Mouse (Mus musculus) layer of hippocampus, adult 18-20 months (tissue): Measurements from ENCODE around the gene Gata3. TPM values are rescaled to one million over a fixed set of nuclear protein-coding genes. Genes with fewer than 3 reads are reported as not detected.

Source experiments
- DNase-seq, 2 experiments: peaks; one replicate each; pipeline ENCODE4 v3.0.0; 2022; ENCODE audit warnings: low spot score in 2 of 2
- total RNA-seq, 2 experiments: library from RNA; stranded (reverse); gene quantifications; 2 replicates each; pipeline ENCODE4 v1.2.3; 2021

Gata3 gene
- total RNA-seq, 2 experiments from 2014 or later = not detected

DNA sequence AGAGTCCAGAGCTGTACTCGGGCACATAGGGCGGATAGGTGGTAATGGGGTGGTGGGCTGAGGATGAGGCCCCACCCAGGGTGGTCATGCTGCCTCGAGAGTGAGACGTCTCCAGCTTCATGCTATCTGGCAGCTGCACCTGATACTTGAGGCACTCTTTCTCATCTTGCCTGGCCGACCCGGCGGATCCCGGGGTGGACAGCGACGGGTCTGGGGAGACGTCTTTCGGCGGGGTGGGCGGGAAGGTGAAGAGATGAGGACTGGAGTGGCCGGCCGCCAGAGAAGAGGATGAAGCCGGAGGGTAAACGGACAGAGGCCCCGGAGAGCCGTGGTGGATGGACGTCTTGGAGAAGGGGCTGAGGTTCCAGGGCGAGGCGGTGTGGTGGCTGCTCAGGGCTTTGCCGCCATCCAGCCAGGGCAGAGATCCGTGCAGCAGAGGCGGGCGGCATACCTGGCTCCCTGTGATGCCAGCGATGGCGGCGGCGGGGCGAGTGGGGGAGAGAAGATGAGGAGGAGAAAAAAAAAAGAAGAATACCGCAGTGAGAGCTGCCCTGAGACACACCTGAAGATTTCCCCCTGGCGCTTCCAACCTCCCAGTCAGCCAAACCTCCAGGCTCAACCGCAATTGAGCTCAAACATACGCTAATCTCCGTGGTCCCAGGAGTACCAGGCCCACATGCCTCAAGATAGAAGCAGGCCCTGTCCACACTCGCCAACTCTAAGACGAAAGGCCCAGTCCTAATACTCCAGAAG, 15.2 kb downstream of the Gata3 start:
- DNase-seq = no peak

DNA sequence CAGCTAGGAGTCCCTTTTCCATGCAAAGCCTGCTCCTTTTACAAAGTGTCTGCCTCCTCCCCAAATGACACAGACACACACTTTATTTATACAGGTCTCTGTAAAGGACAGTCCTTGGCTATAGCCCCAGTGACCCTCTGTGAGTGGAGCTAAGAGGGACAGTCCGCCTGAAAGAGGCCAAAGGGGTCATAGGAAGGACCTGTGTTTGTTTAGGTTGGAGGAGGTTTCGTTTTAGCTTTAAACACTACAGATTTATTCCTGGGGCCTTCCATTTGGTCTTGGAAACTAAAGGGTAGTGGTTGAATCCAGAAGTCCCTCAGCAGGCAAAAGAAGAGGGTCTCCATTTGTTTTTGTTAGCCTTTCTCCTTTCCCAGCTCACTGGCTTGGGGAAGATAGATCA, 16.1 kb downstream of the Gata3 start:
- DNase-seq = no peak

DNA sequence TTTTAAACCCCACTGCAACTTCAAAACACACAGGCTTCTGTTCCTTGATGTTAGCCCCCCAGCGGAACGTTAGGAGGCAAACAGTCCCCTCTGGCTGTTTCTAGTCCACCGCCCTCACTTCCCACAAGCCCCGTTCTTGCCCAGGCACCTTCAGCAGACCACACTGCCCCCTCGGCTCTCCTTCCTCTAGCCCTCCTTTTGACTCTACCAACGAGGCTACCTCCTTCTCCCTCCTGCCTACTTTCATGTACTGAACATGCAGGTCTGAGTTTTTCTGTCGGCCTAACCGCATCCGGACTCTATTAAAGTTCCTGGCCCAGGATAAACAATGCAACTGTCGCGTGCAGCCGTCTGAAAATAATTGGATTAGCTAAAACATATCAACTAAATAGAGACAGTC, 17.2 kb downstream of the Gata3 start:
- DNase-seq = no peak

DNA sequence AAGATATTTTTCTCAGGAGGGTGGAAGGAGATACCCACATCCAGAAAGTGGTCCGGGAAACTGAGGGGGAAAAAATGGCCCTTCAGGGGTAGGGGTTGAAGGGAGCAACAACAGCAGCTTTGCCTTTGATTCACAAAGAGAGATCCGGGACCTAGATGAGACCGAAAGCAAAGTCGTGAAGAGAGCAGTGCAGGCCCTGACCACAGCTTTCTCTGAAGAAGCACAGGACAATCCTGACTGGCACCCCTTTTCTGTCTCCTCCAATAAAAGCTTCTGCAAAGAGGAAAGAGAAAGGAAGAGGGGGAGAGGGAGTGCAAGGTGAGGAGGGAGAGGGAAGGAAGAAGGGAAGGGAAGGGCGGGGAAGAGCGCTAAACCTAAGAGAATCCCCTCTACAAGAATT, 18.0 kb downstream of the Gata3 start:
- no peak for DNase-seq

DNA sequence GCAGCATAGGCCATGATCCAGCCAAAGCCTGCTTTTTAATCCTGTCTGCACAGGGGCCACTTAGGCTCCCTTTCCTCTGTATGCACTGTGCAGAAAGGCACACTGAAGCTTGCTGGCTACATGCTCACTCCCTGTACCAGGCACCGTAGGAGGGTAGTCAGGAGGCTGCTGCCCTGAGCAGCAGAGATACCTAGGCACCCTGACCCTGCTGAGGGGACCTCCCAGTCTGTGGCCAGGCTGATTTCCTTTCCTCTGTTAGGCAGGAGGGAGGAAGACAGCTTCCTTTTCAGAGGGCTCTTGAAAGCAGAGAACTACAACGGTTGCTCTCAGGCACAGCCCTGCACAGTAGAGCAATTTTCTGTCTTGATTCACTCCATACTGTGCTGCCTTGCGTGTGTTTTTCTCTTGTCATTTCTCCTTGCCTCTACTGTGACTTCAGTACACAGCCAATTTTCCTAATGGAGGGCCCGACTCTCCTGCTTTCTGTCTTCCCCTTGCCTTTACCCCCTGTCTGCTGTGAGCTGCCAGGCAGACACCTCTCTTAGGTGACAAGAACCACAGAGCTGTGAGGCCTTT, 18.6 kb downstream of the Gata3 start:
- no peak for DNase-seq

DNA sequence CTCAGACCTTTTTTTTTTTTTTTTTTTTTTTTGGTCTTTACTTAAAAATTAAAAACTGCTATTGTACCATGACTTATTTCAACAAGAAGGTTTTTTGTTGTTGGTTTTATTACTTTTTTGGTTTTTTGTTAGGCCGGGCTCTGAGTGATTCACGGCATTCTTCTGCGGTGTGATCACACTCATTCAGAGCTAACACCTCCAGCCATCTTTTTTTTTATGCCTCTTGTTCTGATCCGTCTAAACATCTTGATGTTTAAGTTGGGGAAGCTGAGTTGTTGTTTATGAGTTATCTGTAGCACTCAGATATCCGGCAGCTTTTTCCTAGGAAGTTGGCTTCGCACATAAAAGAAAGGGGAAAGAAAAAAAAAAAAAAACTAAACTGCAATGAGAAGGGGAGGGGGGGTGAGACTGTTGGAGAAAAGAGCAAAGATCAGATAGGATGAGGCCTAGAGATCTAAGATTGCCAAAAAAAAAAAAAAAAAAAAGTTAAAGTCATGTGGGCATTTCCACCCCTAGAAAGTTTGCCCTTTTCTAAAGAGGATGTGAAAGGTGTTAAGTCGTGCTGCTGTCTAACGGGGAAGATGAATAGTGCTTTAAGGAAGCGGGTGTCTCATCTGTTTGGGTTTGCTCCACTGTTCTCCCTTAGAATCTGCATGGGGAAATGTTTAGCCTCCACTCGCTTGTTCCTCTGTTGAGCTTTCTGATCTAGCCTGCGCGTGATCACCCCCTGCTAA, 22.6 kb downstream of the Gata3 start:
- no peak for DNase-seq

DNA sequence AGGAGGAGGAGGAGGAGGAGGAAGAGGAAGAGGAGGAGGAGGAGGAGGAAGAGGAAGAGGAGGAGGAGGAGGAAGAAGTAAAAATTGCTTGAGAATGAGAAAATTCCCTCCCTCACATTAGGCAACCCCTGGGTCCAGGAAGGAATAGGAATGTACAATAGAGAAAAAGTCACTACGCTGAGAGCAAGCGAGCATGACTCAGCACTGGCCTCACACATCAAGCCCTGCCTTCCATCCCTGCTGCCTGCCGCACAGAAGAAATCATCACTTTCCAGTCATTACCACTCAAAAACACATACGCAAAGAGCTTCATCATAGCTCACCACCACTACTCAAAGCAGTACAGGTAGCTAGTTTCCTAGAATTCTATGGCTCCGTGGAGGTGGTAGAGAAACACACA, 29.1 kb downstream of the Gata3 start:
- no peak for DNase-seq

DNA sequence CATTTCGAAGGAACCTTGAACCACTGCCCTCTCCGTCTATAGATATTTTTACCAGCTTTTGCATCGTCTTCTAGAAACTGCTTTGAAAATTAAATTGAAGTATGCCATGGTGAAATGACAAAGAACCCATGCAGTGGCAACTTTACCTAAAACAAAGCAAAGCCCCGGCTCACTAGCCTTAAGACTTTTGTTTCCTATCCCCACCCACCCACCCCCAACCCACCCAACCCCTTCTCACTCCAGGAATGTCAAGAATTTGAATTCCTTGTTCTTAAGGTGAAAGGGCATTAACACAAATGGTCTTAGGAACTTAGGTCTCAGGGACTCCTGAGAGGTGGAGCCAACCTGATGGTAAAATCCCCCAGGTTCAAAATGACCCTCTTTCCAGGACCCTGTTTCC, 34.0 kb downstream of the Gata3 start:
- DNase-seq = no peak

DNA sequence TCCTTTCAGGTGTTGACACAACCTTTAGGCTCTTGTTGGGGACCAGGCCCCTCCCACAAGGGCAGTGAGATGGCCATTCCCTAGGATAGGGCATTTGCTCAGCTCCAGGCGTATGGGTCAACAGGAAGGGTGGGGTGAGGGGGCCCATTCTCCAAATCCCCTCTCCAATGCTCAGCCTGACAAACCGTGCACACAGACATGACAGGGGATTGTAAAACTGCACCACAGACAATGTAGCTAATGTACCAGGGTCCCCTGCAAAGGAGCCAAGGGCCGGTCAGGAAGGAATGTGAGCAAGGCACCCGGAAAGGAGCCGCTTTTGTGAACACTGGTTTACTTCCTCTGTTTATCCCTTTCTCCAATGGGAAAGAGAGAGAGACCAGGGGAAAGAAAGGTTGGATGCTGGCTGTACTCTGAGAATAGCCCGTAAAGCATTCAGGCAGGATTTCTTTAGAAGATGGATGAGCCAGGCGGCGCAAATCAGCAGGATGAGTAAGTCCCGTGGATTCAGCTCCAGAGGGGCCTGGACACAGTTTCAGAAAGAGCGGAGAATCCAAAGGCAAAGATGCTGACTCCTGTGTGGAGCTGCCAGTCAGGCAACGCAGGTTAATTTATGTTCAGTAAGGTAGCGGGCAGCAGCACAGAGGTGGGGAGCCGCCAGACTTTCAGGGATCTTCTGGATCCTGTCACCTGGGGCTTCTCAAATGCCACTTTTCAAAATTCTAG, 36.8 kb downstream of the Gata3 start:
- DNase-seq = no peak

DNA sequence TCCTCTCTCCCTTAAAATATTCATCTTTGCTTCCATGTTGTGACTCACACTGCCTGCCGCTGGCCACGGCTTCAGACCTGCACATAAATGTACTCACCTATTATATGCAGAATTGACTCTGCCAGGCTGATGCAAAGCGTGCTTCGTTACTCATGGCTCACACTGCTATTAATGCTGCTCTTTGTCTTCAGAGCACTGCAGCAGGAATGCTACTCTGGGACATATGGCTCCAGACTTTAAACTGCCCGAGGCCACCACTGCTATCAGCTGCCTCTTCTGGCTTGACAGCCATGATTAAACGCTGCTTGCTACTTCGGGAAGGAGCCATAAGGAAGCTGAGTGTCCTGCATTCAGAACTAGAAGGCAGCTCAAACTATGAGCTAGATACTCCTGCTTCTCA, 54.6 kb downstream of the Gata3 start:
- DNase-seq = no peak

DNA sequence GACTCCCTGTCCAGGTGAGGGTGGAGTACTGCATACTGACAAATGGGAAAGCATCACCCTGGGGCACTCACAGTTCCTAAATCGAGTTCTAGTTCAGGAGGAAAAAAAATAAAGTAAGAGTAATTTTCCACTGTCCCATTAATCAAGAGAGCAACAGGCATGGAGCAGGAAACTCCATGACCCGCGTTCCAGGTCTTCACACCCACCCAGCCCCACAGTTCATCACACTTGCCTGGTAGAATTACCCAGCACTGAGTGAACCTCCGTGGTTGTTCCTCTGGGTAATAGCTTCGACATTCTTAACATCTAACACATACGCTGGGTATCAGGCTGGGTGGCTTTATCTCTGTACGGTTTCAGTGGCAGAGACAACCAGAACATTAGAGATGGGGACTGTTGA, 56.1 kb downstream of the Gata3 start:
- no peak for DNase-seq

DNA sequence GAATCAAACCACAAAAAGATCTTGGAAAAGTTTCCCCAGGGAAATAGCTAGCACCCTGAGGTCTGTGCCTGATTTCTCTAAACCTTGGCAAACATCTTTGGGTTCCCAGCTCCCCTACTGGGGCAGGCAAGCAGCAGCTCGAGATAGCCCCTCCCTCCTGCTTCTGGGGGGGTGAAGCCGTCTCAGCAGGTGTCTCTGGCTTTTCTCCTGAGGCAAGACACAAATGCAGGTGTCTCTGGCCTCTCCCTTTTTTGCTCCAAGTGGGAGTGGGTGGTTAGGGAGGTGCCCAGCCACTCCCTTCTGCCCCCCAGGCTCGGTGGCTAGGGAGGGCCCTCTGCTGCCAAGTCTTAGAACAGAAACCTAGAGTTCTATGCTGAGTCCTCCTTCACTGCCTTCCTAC, 62.2 kb downstream of the Gata3 start:
- no peak for DNase-seq

DNA sequence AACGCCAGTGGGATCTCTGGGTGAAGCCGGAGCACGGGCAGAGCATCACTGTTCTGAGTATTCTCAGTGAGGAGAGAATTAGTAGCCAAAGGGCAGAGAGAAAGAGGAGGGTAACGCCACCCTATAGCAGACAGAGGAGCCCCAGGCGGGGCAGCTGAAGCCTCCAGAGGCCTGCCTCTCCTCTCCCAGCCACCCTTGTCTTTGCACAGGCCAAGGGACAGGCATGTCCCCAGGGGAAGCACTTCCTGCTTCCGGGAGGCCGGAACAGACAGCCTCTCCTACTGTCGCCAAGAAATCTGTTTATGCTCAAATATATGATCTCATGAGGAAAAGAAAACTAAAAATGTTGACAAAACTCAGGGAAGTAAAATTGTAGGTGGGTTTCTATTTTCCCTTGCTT, 69.2 kb downstream of the Gata3 start:
- no peak for DNase-seq

DNA sequence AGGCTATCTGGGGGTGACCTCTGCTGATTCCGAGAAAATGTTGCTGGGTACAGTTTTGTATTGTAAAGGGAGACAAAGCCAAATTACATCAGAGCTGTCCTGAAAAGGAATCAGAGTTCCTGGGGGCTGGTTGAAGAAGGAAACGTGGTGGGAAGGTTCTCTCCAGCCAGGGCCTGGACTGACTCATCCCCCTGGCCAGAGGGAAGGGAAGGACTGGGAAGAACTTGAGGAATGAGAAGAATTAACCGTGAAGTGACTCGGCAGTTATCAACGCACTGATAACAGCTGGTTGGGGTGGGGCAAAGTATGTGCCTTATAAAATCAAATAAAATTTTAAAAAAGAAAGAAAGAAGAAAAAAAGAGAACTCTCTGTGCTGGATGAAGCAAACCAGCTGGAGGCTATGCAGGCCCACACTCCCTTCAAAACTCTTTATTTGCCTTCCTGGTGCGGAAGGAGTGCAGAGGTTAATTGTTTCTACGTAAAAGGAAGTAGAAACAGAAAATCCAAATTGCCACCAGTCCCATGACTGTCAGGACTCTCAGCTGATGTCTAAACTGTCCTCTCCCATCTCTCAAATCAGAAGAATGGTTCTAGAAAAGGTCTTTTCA, 71.6 kb downstream of the Gata3 start:
- DNase-seq = no peak

Other genes with a start within 250 kb of the Gata3 start
- gene 4930412O13Rik, start 8.8 kb downstream of the Gata3 start, total RNA-seq = not detected
- not detected for gene 9230102O04Rik, start 494 bp downstream of the Gata3 start, total RNA-seq
- gene Taf3, start 158.6 kb upstream of the Gata3 start, total RNA-seq = 10 to 100 TPM; 15.6 to 16.2 TPM
- 100 to 1,000 TPM; 256 to 261 TPM for gene Atp5c1, start 190.5 kb upstream of the Gata3 start, total RNA-seq
- gene Kin, start 190.6 kb upstream of the Gata3 start, total RNA-seq = 10 to 100 TPM; 10.3 to 10.4 TPM
- 1 to 10 TPM; 1.2 to 1.5 TPM for gene Itih2, start 241.4 kb upstream of the Gata3 start, total RNA-seq